Mouse (Mus musculus) liver, embryonic 14.5 days (tissue): ENCODE data around the gene Ubr4. TPM values are rescaled to one million over a fixed set of nuclear protein-coding genes. Genes with fewer than 3 reads are reported as not detected.

ENCODE experiments used
- ATAC-seq: fragments of 200-750 bp; cut with Nextera tagmentation; 2 replicates; pipeline ENCODE4 v1.8.0; 2017; ENCODE audit warnings: moderate number of reproducible peaks, mild to moderate bottlenecking, moderate library complexity; ENCODE audit not compliant: insufficient read depth
- DNase-seq, 3 experiments: peaks; one replicate each; pipeline ENCODE4 v3.0.0-alpha.2; 2012 to 2013; ENCODE audit warnings: low read depth in 3 of 3, low spot score in 3 of 3
- H3K27ac ChIP-seq: fragments of 300-500 bp; sonication (generic); 2 replicates; pipeline ENCODE4 v1.5.1; 2014; ENCODE audit warnings: moderate library complexity, mild to moderate bottlenecking, control low read depth, inconsistent platforms
- H3K27me3 ChIP-seq: fragments of 300-500 bp; sonication (generic); 2 replicates; pipeline ENCODE4 v1.6.1; 2014; ENCODE audit warnings: mild to moderate bottlenecking, low read length, moderate library complexity; ENCODE audit not compliant: control insufficient read depth, insufficient read depth
- H3K36me3 ChIP-seq: fragments of 300-500 bp; sonication (generic); replicated peaks from 2 replicates; pipeline ENCODE4 v1.6.1; 2014; ENCODE audit warnings: low read depth; ENCODE audit not compliant: control insufficient read depth, insufficient read depth
- H3K4me1 ChIP-seq, 2 experiments: fragments of 200-500 bp in 1 of 2; fragments of 300-500 bp in 1 of 2; sonication (generic) in 1 of 2; replicated peaks; 2 replicates each; pipeline ENCODE4 v1.6.1; 2012 to 2014; ENCODE audit warnings: antibody characterized with exemption in 1 of 2, inconsistent platforms in 1 of 2, low read length in 1 of 2; ENCODE audit not compliant: control insufficient read depth in 2 of 2, insufficient read depth in 2 of 2
- H3K4me2 ChIP-seq: fragments of 300-500 bp; sonication (generic); 2 replicates; pipeline ENCODE4 v1.6.1; 2014; ENCODE audit warnings: low read depth, mild to moderate bottlenecking, control low read depth, moderate library complexity
- H3K4me3 ChIP-seq, 2 experiments: fragments of 200-500 bp in 1 of 2; fragments of 300-500 bp in 1 of 2; sonication (generic) in 1 of 2; 2 replicates each; pipeline ENCODE4 v1.5.1; 2012 to 2014; ENCODE audit warnings: low read depth in 2 of 2, low read length in 2 of 2, mild to moderate bottlenecking in 2 of 2, control low read depth in 1 of 2, inconsistent platforms in 1 of 2, moderate library complexity in 1 of 2; ENCODE audit not compliant: insufficient read depth in 1 of 2
- H3K9ac ChIP-seq: fragments of 300-500 bp; sonication (generic); replicated peaks from 2 replicates; pipeline ENCODE4 v1.6.1; 2014; ENCODE audit warnings: mild to moderate bottlenecking, control low read depth, moderate library complexity
- H3K9me3 ChIP-seq: fragments of 300-500 bp; sonication (generic); 2 replicates; pipeline ENCODE4 v1.6.1; 2016; ENCODE audit warnings: low read length, mixed read lengths; ENCODE audit not compliant: control insufficient read depth
- CTCF ChIP-seq: IDR thresholded peaks from 2 replicates; pipeline ENCODE4 v1.5.1; 2016; ENCODE audit warnings: antibody characterized with exemption, low read depth, control low read depth
- EP300 ChIP-seq: IDR thresholded peaks from 2 replicates; pipeline ENCODE4 v1.6.1; 2016; ENCODE audit warnings: antibody characterized with exemption, low read depth
- WGBS: fragments of 180-500 bp; shearing (Covaris S2); extraction: QIAGEN DNeasy Blood & Tissue Kit; methylation state at CpG from one replicate; pipeline ENCODE4 v1.1.7; 2014; ENCODE audit not compliant: insufficient replicate concordance; 5-methylcytosine and 5-hydroxymethylcytosine counted together
- polyA plus RNA-seq, 2 experiments: library from polyadenylated mRNA; depleted of rRNA in 1 of 2; stranded (reverse) in 1 of 2; unstranded in 1 of 2; fragments of >200 nt; fragmentation: Nextera tagmentation in 1 of 2; extraction: Ambion mirVana in 1 of 2; gene quantifications; 2 replicates each; pipeline versions ENCODE4 v1.2.1 to v1.2.3; 2012 to 2014

The Ubr4 gene
- polyA plus RNA-seq, 2 experiments, result 34.0 to 55.5 TPM

- WGBS, result 42% methylated on average over 2 of the region's 2 CpGs
- no peak for DNase-seq
- peaks cover 0 to 3% of the 10 kb centered on the region in 2 experiments; a peak in 1 of 4 replicates for H3K4me1 ChIP-seq
- TF ChIP-seq EP300 (no peak), CTCF (no peak)
- no peak overlapping the region for H3K4me2 ChIP-seq
- no peaks in the 10 kb centered on the region for H3K9me3 ChIP-seq
- ATAC-seq, result 0 out of 2 replicates have a peak, but pooled peaks have one; percentile 36
- no peak overlapping the region for H3K4me3 ChIP-seq
- no peak overlapping the region for H3K27ac ChIP-seq
- no peaks in the 10 kb centered on the region for H3K27me3 ChIP-seq
- no peak overlapping the region for H3K9ac ChIP-seq
- peaks cover 87% of the 10 kb centered on the region for H3K36me3 ChIP-seq
These were observed 43.0 kb downstream of the Ubr4 start for GRCm38 (mm10) chr4:139395431-139395830.

GRCm38 (mm10) chr4:139400487-139400886 lies 48.1 kb downstream of the Ubr4 start:
- H3K9ac ChIP-seq, result no peak overlapping the region
- H3K9me3 ChIP-seq, result no peaks in the 10 kb centered on the region
- peaks cover 91% of the 10 kb centered on the region for H3K36me3 ChIP-seq
- no peak for DNase-seq
- TF ChIP-seq CTCF, result no peak
- TF ChIP-seq EP300, result no peak
- no peak overlapping the region for H3K27ac ChIP-seq
- H3K4me1 ChIP-seq, result no peaks in the 10 kb centered on the region; a peak in 1 of 4 replicates
- no peak overlapping the region for H3K4me3 ChIP-seq
- H3K27me3 ChIP-seq, result no peaks in the 10 kb centered on the region
- ATAC-seq, result peak; percentile 35; the same call in 1 of the 2 replicates
- H3K4me2 ChIP-seq, result no peak overlapping the region
- 86% methylated on average over 5 of the region's 5 CpGs for WGBS

- Histone ChIP-seq H3K4me3 (no peak overlapping the region), H3K4me1 (no peaks in the 10 kb centered on the region; a peak in 1 of 4 replicates), H3K4me2 (no peak overlapping the region), H3K9ac (no peak overlapping the region), H3K27me3 (no peaks in the 10 kb centered on the region), H3K36me3 (peaks cover 94% of the 10 kb centered on the region), H3K27ac (no peak overlapping the region), H3K9me3 (no peaks in the 10 kb centered on the region)
- peak; percentile 32; the same call in 1 of the 2 replicates for TF ChIP-seq CTCF
- no peak for TF ChIP-seq EP300
- DNase-seq (no peak), ATAC-seq (no peak)
- 82% methylated on average over 14 of the region's 14 CpGs for WGBS
These were observed 50.8 kb downstream of the Ubr4 start for GRCm38 (mm10) chr4:139403214-139403613.

GRCm38 (mm10) chr4:139411351-139411750 lies 58.9 kb downstream of the Ubr4 start:
- DNase-seq, result no peak

GRCm38 (mm10) chr4:139417868-139418267 lies 65.5 kb downstream of the Ubr4 start:
- no peaks in the 10 kb centered on the region for H3K4me1 ChIP-seq
- no peak overlapping the region for H3K9ac ChIP-seq
- ATAC-seq (no peak), DNase-seq (no peak)
- H3K36me3 ChIP-seq, result peaks cover 98% of the 10 kb centered on the region
- WGBS, result 48% methylated on average over 1 of the region's 1 CpGs
- H3K4me2 ChIP-seq, result no peak overlapping the region
- no peaks in the 10 kb centered on the region for H3K9me3 ChIP-seq
- no peak overlapping the region for H3K4me3 ChIP-seq
- no peaks in the 10 kb centered on the region for H3K27me3 ChIP-seq
- peak; percentile 53 for TF ChIP-seq CTCF
- TF ChIP-seq EP300, result no peak
- no peak overlapping the region for H3K27ac ChIP-seq

More at GRCm38 (mm10) chr4:139411351-139411750, 58.9 kb downstream of the Ubr4 start:
- WGBS, result 81% methylated on average over 3 of the region's 3 CpGs
- Histone ChIP-seq H3K4me1 (no peaks in the 10 kb centered on the region), H3K9me3 (no peaks in the 10 kb centered on the region), H3K27me3 (no peaks in the 10 kb centered on the region), H3K27ac (no peak overlapping the region), H3K4me3 (no peak overlapping the region), H3K4me2 (no peak overlapping the region), H3K36me3 (peaks cover 97% of the 10 kb centered on the region), H3K9ac (no peak overlapping the region)
- TF ChIP-seq EP300 (no peak), CTCF (no peak)
- no peak for ATAC-seq

GRCm38 (mm10) chr4:139421621-139422020 lies 69.2 kb downstream of the Ubr4 start:
- TF ChIP-seq EP300, result no peak
- TF ChIP-seq CTCF, result no peak
- H3K4me2 ChIP-seq, result no peak overlapping the region
- H3K27me3 ChIP-seq, result no peaks in the 10 kb centered on the region
- H3K4me1 ChIP-seq, result no peaks in the 10 kb centered on the region
- no peak overlapping the region for H3K4me3 ChIP-seq
- H3K27ac ChIP-seq, result no peak overlapping the region
- no peak for DNase-seq
- H3K9me3 ChIP-seq, result no peaks in the 10 kb centered on the region
- no peak overlapping the region for H3K9ac ChIP-seq
- H3K36me3 ChIP-seq, result peaks cover 99% of the 10 kb centered on the region
- 88% methylated on average over 7 of the region's 7 CpGs for WGBS
- ATAC-seq, result no peak
